Mouse (Mus musculus): Measurements from ENCODE around the gene Eed. TPM values are rescaled to one million over a fixed set of nuclear protein-coding genes. Genes with fewer than 3 reads are reported as not detected.

The Eed gene
- polyA plus RNA-seq, 1 experiment from 2014 or later, result 25.7 TPM

GRCm38 (mm10) chr7:89908421-89908820 is 72.4 kb downstream of the Eed start:
- Histone ChIP-seq H3K36me3 (ENCODE audit: control insufficient read depth, insufficient read depth) (no peaks in the 10 kb centered on the region), H3K9ac (ENCODE audit: low read depth, low read length) (no peak overlapping the region), H3K9me3 (replicated peaks; ENCODE audit: control insufficient read depth, low read length) (no peaks in the 10 kb centered on the region), H3K27ac (ENCODE audit: low read length) (no peak overlapping the region), H3K4me3 (ENCODE audit: low read depth, low read length) (no peak overlapping the region), H3K4me1 (ENCODE audit: control insufficient read depth, low read depth, low read length) (no peaks in the 10 kb centered on the region), H3K27me3 (ENCODE audit: control insufficient read depth, insufficient read depth, low read depth, low read length) (no peaks in the 10 kb centered on the region), H3K4me2 (ENCODE audit: low read depth, low read length) (no peak overlapping the region)
- 51% methylated on average over 7 of the region's 7 CpGs for WGBS (ENCODE audit: insufficient replicate concordance)
- ATAC-seq (ENCODE audit: low read depth), result no peak

GRCm38 (mm10) chr7:89907950-89908349 is 72.8 kb downstream of the Eed start:
- H3K27me3 ChIP-seq (ENCODE audit: control insufficient read depth, insufficient read depth, low read depth, low read length), result no peaks in the 10 kb centered on the region
- 18% methylated on average over 8 of the region's 8 CpGs for WGBS (ENCODE audit: insufficient replicate concordance)
- H3K36me3 ChIP-seq (ENCODE audit: control insufficient read depth, insufficient read depth), result no peaks in the 10 kb centered on the region
- no peaks in the 10 kb centered on the region for H3K4me1 ChIP-seq (ENCODE audit: control insufficient read depth, low read depth, low read length)
- no peak overlapping the region for H3K4me2 ChIP-seq (ENCODE audit: low read depth, low read length)
- H3K4me3 ChIP-seq (ENCODE audit: low read depth, low read length), result no peak overlapping the region
- H3K9me3 ChIP-seq (replicated peaks; ENCODE audit: control insufficient read depth, low read length), result no peaks in the 10 kb centered on the region
- no peak for ATAC-seq (ENCODE audit: low read depth)
- no peak overlapping the region for H3K27ac ChIP-seq (ENCODE audit: low read length)
- no peak overlapping the region for H3K9ac ChIP-seq (ENCODE audit: low read depth, low read length)

Other genes starting within 250 kb of the Eed start
- not detected in 2 replicates for gene Ccdc81, start 77.4 kb downstream of the Eed start, polyA plus RNA-seq (2015; fragmentation: Nextera tagmentation; extraction: Ambion mirVana)
- 48.2 and 59.3 TPM in 2 replicates for gene Hikeshi, start 39.8 kb downstream of the Eed start, polyA plus RNA-seq (2015; fragmentation: Nextera tagmentation; extraction: Ambion mirVana)
- 43.6 and 49.6 TPM in 2 replicates for gene Picalm, start 149.2 kb upstream of the Eed start, polyA plus RNA-seq (2015; fragmentation: Nextera tagmentation; extraction: Ambion mirVana)

All from liver, embryonic 16.5 days (tissue).